Mouse (Mus musculus): ENCODE results near the gene Uox. TPM values are rescaled to one million over a fixed set of nuclear protein-coding genes. Genes with fewer than 3 reads are reported as not detected.

Uox gene
- polyA plus RNA-seq (2014; fragmentation: Nextera tagmentation; extraction: Ambion mirVana), result not detected in 2 replicates

GRCm38 (mm10) chr3:146570148-146570782 lies at the start of gene Uox:
Gene Uox (plus strand): TSS chr3:146570426.
- H3K9ac ChIP-seq (ENCODE audit: low read length), result no peak within 1 kb of the TSS
- H3K4me1 ChIP-seq (ENCODE audit: control insufficient read depth, insufficient read depth, low read length), result no peaks in the 10 kb centered on the region
- no peaks in the 10 kb centered on the region for H3K36me3 ChIP-seq (ENCODE audit: control insufficient read depth, insufficient read depth, low read length)
- no peak for DNase-seq (ENCODE audit: low spot score)
- no peaks in the 10 kb centered on the region for H3K9me3 ChIP-seq (replicated peaks; ENCODE audit: control insufficient read depth, low read length)
- H3K27ac ChIP-seq (ENCODE audit: low read depth, low read length), result no peak within 1 kb of the TSS
- no peak within 1 kb of the TSS for H3K4me3 ChIP-seq (ENCODE audit: low read depth, low read length)
- no peak within 1 kb of the TSS for H3K4me2 ChIP-seq (ENCODE audit: low read length)
- 83% methylated on average over 10 of the region's 10 CpGs for WGBS
- no peaks in the 10 kb centered on the region for H3K27me3 ChIP-seq (replicated peaks; ENCODE audit: control insufficient read depth, insufficient read depth, low read length)
- ATAC-seq, result no peak

GRCm38 (mm10) chr3:146520798-146521651 lies 49.2 kb upstream of the Uox start, which contains the start of gene Rpf1:
Gene Rpf1 (minus strand): TSS chr3:146521429.
- peak; percentile 97 for ATAC-seq
- peak within 1 kb of the TSS; percentile 80 for H3K9ac ChIP-seq (ENCODE audit: low read length)

GRCm38 (mm10) chr3:146521652-146522020 lies 48.6 kb upstream of the Uox start:
- WGBS, result 12% methylated on average over 8 of the region's 8 CpGs

More at GRCm38 (mm10) chr3:146520798-146521651, 49.2 kb upstream of the Uox start, which contains the start of gene Rpf1:
- Histone ChIP-seq H3K36me3 (ENCODE audit: control insufficient read depth, insufficient read depth, low read length) (peaks cover 21% of the 10 kb centered on the region), H3K27ac (ENCODE audit: low read depth, low read length) (peak within 1 kb of the TSS; percentile 96), H3K27me3 (replicated peaks; ENCODE audit: control insufficient read depth, insufficient read depth, low read length) (no peaks in the 10 kb centered on the region), H3K9me3 (replicated peaks; ENCODE audit: control insufficient read depth, low read length) (no peaks in the 10 kb centered on the region), H3K4me3 (ENCODE audit: low read depth, low read length) (peak within 1 kb of the TSS; percentile 60), H3K4me1 (ENCODE audit: control insufficient read depth, insufficient read depth, low read length) (no peaks in the 10 kb centered on the region), H3K4me2 (ENCODE audit: low read length) (peak within 1 kb of the TSS; percentile 73)
- peak; percentile 98 for DNase-seq (ENCODE audit: low spot score)
- under 1% methylated on average over 52 of the region's 82 CpGs for WGBS

GRCm38 (mm10) chr3:146528335-146528734 lies 41.9 kb upstream of the Uox start:
- 43% methylated on average over 2 of the region's 2 CpGs for WGBS
- no peaks in the 10 kb centered on the region for H3K4me1 ChIP-seq (ENCODE audit: control insufficient read depth, insufficient read depth, low read length)
- ATAC-seq (no peak), DNase-seq (ENCODE audit: low spot score) (no peak)
- H3K9me3 ChIP-seq (replicated peaks; ENCODE audit: control insufficient read depth, low read length), result no peaks in the 10 kb centered on the region
- no peak overlapping the region for H3K4me2 ChIP-seq (ENCODE audit: low read length)
- no peak overlapping the region for H3K27ac ChIP-seq (ENCODE audit: low read depth, low read length)
- no peaks in the 10 kb centered on the region for H3K27me3 ChIP-seq (replicated peaks; ENCODE audit: control insufficient read depth, insufficient read depth, low read length)
- H3K4me3 ChIP-seq (ENCODE audit: low read depth, low read length), result no peak overlapping the region
- H3K9ac ChIP-seq (ENCODE audit: low read length), result no peak overlapping the region
- no peaks in the 10 kb centered on the region for H3K36me3 ChIP-seq (ENCODE audit: control insufficient read depth, insufficient read depth, low read length)

More at GRCm38 (mm10) chr3:146521652-146522020, 48.6 kb upstream of the Uox start:
- ATAC-seq (no peak), DNase-seq (ENCODE audit: low spot score) (no peak)
- H3K9me3 ChIP-seq (replicated peaks; ENCODE audit: control insufficient read depth, low read length), result no peaks in the 10 kb centered on the region
- H3K4me1 ChIP-seq (ENCODE audit: control insufficient read depth, insufficient read depth, low read length), result no peaks in the 10 kb centered on the region
- H3K27me3 ChIP-seq (replicated peaks; ENCODE audit: control insufficient read depth, insufficient read depth, low read length), result no peaks in the 10 kb centered on the region
- H3K4me3 ChIP-seq (ENCODE audit: low read depth, low read length), result peak overlapping the region; percentile 60
- peak overlapping the region; percentile 96 for H3K27ac ChIP-seq (ENCODE audit: low read depth, low read length)
- H3K9ac ChIP-seq (ENCODE audit: low read length), result peak overlapping the region; percentile 80
- peak overlapping the region; percentile 73 for H3K4me2 ChIP-seq (ENCODE audit: low read length)
- H3K36me3 ChIP-seq (ENCODE audit: control insufficient read depth, insufficient read depth, low read length), result peaks cover 21% of the 10 kb centered on the region

GRCm38 (mm10) chr3:146534986-146535385 lies 35.2 kb upstream of the Uox start:
- 46% methylated on average over 6 of the region's 6 CpGs for WGBS
- Histone ChIP-seq H3K9ac (ENCODE audit: low read length) (no peak overlapping the region), H3K4me3 (ENCODE audit: low read depth, low read length) (no peak overlapping the region), H3K4me2 (ENCODE audit: low read length) (no peak overlapping the region), H3K27me3 (replicated peaks; ENCODE audit: control insufficient read depth, insufficient read depth, low read length) (no peaks in the 10 kb centered on the region), H3K36me3 (ENCODE audit: control insufficient read depth, insufficient read depth, low read length) (no peaks in the 10 kb centered on the region), H3K27ac (ENCODE audit: low read depth, low read length) (no peak overlapping the region), H3K9me3 (replicated peaks; ENCODE audit: control insufficient read depth, low read length) (no peaks in the 10 kb centered on the region), H3K4me1 (ENCODE audit: control insufficient read depth, insufficient read depth, low read length) (no peaks in the 10 kb centered on the region)
- ATAC-seq, result no peak
- DNase-seq (ENCODE audit: low spot score), result no peak

GRCm38 (mm10) chr3:146540521-146541273 lies 29.5 kb upstream of the Uox start:
- H3K9me3 ChIP-seq (replicated peaks; ENCODE audit: control insufficient read depth, low read length), result no peaks in the 10 kb centered on the region

GRCm38 (mm10) chr3:146543632-146544031 lies 26.6 kb upstream of the Uox start:
- no peaks in the 10 kb centered on the region for H3K27me3 ChIP-seq (replicated peaks; ENCODE audit: control insufficient read depth, insufficient read depth, low read length)

More at GRCm38 (mm10) chr3:146540521-146541273, 29.5 kb upstream of the Uox start:
- 86% methylated on average over 4 of the region's 4 CpGs for WGBS
- Histone ChIP-seq H3K27ac (ENCODE audit: low read depth, low read length) (no peak overlapping the region), H3K4me1 (ENCODE audit: control insufficient read depth, insufficient read depth, low read length) (no peaks in the 10 kb centered on the region), H3K4me2 (ENCODE audit: low read length) (no peak overlapping the region), H3K36me3 (ENCODE audit: control insufficient read depth, insufficient read depth, low read length) (no peaks in the 10 kb centered on the region), H3K27me3 (replicated peaks; ENCODE audit: control insufficient read depth, insufficient read depth, low read length) (no peaks in the 10 kb centered on the region), H3K9ac (ENCODE audit: low read length) (no peak overlapping the region), H3K4me3 (ENCODE audit: low read depth, low read length) (no peak overlapping the region)
- ATAC-seq (no peak), DNase-seq (ENCODE audit: low spot score) (no peak)

GRCm38 (mm10) chr3:146554816-146555215 lies 15.4 kb upstream of the Uox start:
- Histone ChIP-seq H3K4me1 (ENCODE audit: control insufficient read depth, insufficient read depth, low read length) (no peaks in the 10 kb centered on the region), H3K9ac (ENCODE audit: low read length) (no peak overlapping the region), H3K4me3 (ENCODE audit: low read depth, low read length) (no peak overlapping the region), H3K9me3 (replicated peaks; ENCODE audit: control insufficient read depth, low read length) (no peaks in the 10 kb centered on the region), H3K4me2 (ENCODE audit: low read length) (no peak overlapping the region), H3K27me3 (replicated peaks; ENCODE audit: control insufficient read depth, insufficient read depth, low read length) (no peaks in the 10 kb centered on the region), H3K27ac (ENCODE audit: low read depth, low read length) (no peak overlapping the region), H3K36me3 (ENCODE audit: control insufficient read depth, insufficient read depth, low read length) (no peaks in the 10 kb centered on the region)
- WGBS, result 76% methylated on average over 7 of the region's 7 CpGs
- no peak for ATAC-seq
- no peak for DNase-seq (ENCODE audit: low spot score)

More at GRCm38 (mm10) chr3:146543632-146544031, 26.6 kb upstream of the Uox start:
- 50% methylated on average over 1 of the region's 1 CpGs for WGBS
- no peak overlapping the region for H3K27ac ChIP-seq (ENCODE audit: low read depth, low read length)
- no peak overlapping the region for H3K9ac ChIP-seq (ENCODE audit: low read length)
- H3K36me3 ChIP-seq (ENCODE audit: control insufficient read depth, insufficient read depth, low read length), result no peaks in the 10 kb centered on the region
- DNase-seq (ENCODE audit: low spot score) (no peak), ATAC-seq (no peak)
- no peak overlapping the region for H3K4me2 ChIP-seq (ENCODE audit: low read length)
- no peaks in the 10 kb centered on the region for H3K4me1 ChIP-seq (ENCODE audit: control insufficient read depth, insufficient read depth, low read length)
- no peaks in the 10 kb centered on the region for H3K9me3 ChIP-seq (replicated peaks; ENCODE audit: control insufficient read depth, low read length)
- no peak overlapping the region for H3K4me3 ChIP-seq (ENCODE audit: low read depth, low read length)
